Mouse (Mus musculus) urinary bladder, postnatal 4 days (tissue): ENCODE data around the gene Phf5a.

ENCODE experiments used
- DNase-seq, 2 experiments: peaks; one replicate each; pipeline ENCODE4 v3.0.0; 2021 to 2022; ENCODE audit warnings: low spot score in 2 of 2

Phf5a gene

GRCm38 (mm10) chr15:81885418-81885934, 13.8 kb upstream of the Phf5a start:
- DNase-seq = no peak

- no peak for DNase-seq
These were observed 10.6 kb upstream of the Phf5a start for GRCm38 (mm10) chr15:81882348-81882747.

DNA sequence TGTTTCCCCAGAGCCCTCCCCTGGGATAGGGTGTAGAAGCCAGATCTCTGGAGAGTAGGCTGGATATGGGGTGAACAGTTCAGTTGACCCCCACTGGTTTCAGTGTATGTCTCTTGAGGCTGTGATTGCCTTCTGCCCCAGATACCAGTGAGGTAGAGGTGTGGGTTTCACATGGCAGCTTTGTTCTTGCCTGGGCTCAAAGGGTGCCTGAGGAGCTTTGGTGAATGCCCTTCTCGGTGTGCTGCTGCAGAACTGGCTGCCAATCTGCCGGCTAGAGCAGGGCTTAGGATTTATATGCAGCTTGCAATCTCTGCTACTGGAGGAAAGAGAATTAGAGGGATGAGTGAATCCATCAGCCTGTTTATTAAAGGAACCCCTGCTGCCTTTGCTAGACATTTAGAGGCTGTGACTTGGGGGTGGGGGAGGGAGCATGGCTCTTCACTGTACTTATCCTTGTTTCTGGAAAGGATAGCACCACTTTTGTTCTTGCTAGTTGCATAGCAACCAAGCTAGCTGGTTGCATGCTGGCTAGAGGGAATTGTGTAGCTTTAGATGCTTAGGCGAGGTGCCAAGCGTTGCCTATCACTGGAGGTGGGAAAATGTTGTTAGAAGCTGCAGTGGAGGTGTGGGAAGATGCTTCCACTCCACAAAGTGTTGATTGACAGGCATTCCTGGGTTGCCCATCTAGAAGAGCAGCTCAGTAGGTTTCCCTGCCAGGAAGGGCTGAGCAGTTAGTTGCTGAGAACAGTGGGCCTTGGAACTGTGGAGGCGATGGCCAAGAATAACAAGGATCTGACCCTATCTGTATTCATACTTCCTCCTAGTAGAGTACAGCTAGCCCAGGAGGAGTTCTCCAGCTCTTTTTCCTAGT, 8.1 kb upstream of the Phf5a start:
- DNase-seq = no peak

- peak; percentile 97 to 99 for DNase-seq
These were observed 788 bp upstream of the Phf5a start, which contains the start of gene Aco2 for GRCm38 (mm10) chr15:81872262-81873136. Gene Aco2, plus strand, starts transcription at chr15:81872309.

DNA sequence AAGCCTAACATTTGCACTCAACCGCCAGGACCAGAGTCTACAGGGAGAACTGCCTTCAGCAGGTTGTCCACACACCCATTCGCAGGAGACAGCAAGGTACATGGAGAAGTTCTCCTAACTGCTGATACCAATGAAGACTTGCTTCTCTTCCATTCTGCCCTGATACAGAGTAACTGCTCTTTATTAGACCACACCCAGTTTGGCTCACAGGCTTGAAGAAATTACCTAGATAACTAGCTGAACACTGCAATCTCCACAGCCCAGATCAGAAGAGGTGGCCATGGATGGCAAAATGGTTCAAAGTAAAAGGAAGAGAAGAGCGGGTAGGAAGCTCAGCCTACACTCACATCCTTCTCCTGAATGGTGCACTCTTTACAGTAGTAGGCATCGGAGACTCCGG, 1.7 kb downstream of the Phf5a start:
- no peak for DNase-seq

DNA sequence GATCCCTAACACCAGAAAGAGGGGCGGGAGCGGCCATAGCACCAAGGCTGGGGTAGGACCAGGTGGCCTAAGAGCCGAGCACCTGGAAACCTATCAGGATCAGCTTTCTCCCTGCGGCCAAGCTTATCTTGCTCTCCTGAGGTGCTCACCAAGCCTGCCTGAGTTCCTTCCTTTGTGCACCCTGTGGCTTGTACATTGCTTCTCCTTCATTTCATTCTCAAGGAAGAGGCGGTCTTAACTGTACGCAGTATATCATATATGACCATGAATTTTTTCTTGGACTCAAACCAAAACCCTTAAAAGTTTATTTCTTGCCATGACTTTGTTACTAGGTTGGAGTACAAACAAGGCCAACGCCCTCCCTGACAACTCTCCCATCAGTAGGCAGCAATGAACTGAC, 7.5 kb downstream of the Phf5a start:
- DNase-seq = no peak

DNA sequence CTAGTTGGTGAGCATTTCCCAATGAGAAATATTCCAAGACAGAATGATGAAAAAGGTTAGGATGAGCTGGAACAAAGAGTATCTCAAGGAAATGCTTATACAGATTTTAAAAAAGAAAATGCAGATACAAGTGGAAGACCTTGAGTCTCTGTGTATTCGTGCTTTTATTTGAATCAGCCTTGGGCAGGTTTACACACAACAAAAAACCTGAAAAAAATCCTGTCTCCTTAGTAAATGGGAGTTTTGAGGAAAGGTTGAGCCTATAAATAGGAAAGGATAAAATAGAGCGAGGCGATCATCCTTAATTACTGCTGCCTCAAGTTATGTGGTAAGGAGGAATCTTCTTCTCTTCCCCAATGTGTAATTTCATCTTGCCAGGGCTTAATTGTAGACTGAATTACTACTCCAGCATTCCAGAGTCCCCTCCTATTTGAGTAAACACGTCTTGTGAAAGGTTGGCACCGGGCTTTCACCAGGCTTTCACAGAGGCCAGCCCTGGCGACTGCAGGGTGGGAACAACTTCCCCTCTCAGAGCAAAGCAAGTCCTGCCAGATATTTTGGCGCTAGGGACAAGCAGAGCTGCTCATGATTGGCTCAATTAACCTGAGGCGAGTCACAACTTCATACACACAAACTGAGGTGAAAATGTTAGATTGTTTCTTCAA, 11.1 kb downstream of the Phf5a start:
- DNase-seq = no peak

- DNase-seq = peak; percentile 65 to 69
These were observed 12.1 kb downstream of the Phf5a start for GRCm38 (mm10) chr15:81859330-81860255.

DNA sequence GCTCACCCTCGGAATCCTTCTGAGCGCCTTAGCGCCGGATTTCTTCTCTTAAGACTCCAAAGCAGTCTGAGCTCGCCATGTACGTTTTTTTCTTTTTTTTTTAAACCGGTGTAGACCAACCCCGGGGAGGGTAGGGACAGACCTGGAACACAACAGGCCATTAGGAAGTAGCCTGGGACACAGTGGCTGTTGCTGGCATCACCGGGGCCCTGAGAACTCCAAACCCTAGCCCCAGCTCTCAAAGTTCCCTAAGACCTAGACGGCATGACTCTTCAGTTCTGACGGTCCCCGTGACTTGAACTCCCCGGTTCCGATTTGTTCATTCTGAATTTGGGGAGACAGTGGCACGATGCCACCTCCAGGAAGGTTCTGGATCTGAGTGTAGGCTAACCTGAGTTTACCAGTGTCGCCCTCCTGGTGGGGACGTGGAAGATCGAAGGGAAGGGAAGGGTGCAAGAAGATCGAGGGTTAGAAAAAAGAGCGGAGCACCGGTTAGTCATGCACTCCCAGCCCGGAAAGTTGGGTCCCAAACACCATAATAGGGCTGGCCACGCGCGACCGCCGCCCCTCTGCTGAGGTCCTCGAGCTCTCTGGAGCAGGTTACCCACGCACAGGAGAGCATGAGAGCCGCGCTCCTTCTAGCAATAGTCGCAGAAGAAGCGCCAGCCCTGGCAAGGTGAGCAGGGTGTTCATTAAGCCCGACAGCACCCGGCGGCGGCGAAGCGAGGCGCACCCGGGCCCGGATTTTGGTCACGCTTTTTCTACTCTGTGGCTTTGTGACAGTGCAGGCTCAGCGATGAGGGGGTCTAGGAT, 13.0 kb downstream of the Phf5a start, which contains the start of gene Tob2:
Gene Tob2, minus strand, starts transcription at position 280 of the 813 bp plus-strand sequence.
- peak in 1 of 2 experiments; percentile 56 for DNase-seq

DNA sequence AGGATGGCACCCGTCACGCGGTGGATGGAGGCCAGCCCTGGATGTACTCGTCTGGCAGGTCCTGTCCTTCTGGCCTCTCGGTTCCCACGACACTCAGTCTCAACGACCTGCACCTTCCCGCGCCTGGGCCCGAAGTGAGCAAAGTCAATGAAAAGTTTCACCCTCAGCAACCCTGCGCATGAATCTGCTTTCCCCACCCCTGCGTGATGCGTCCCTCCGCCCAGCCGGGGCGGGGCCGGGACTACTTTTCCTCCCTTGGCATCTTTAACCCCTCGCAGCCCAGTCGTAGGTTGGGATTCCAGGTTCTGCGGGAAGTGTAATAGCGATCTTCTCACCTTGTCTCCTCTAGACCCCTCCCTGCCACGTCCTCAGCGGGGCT, 13.6 kb downstream of the Phf5a start:
- peak; percentile 90 to 93 for DNase-seq

- peak in 1 of 2 experiments; percentile 53 for DNase-seq
These were observed 14.0 kb downstream of the Phf5a start for GRCm38 (mm10) chr15:81857724-81858116.

- no peak for DNase-seq
These were observed 14.6 kb downstream of the Phf5a start for GRCm38 (mm10) chr15:81856938-81857723.

- peak; percentile 77 to 80 for DNase-seq
These were observed 15.5 kb downstream of the Phf5a start for GRCm38 (mm10) chr15:81856030-81856790.

DNA sequence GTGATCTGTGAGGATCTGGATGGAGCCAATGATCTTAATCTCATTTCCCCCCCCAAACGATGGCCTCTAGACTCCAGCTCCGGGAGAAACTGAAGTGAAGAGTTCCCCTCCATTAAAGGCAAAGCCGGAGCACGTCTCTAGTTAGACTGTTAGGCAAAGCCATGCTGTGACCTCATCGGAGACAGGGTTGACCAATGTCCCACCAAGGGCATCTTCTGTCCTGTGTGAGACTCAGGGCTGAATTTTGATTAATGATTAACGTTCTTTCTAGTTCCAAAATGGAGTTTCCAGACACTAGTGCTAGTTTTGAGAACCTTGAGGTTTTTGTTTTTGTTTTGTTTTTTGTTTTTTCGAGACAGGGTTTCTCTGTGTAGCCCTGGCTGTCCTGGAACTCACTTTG, 18.6 kb downstream of the Phf5a start:
- no peak for DNase-seq

DNA sequence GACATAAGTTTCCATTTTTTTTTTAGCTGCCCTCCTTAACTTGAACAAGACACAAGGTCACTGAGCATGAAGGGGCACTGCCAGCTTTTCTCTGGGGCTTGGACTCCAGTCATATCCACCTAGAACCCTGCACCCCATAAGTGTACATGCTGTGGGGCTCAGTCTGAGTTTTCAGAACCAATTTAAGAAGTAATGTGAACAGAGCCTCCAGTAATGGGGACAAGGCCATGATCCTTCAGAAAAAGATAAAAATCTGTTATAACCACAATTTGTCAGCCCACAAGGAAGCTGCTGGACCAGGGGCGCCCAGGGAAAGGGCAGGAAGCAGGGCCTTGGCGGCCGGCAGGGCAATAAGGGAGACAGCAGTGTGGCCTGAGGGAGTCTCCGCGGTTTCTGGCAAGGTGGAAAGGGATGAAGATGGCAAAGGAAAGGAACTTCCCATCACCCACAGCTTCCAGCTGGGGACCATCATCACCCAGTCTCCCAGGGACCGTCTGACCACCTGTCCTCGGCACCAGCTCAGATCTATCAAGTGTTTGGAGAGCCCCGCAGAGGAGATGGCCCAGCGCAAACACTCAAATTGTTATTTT, 19.2 kb downstream of the Phf5a start:
- DNase-seq = no peak

DNA sequence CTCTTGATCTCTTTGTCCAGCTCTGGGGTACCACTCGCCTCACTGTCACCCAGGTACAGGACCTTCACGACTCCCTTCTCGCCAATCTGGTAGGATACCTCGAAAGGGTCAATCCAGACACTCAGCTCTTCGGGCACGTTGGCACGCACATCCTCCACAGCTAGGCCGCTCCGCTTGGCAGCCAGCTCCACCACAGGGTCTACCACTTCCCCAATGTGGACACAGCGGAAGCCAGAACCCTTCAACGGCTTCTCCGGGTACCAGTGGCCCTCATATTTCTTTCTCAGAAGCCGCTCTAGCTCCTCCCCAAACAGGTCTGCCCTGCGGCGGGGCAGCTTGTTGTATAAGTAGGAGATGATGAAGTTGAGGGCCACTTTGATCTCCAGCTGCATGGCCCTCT, 20.3 kb downstream of the Phf5a start:
- DNase-seq = no peak

- DNase-seq = no peak
These were observed 21.0 kb downstream of the Phf5a start for GRCm38 (mm10) chr15:81850718-81851117.

- no peak for DNase-seq
These were observed 22.6 kb downstream of the Phf5a start for GRCm38 (mm10) chr15:81849104-81849503.
